Mouse (Mus musculus): ENCODE data around the gene Arcn1. TPM values are rescaled to one million over a fixed set of nuclear protein-coding genes. Genes with fewer than 3 reads are reported as not detected.

The Arcn1 gene
- polyA plus RNA-seq, 1 experiment from 2014 or later: 150 TPM

GRCm38 (mm10) chr9:44733671-44734523 lies 33.7 kb downstream of the Arcn1 start:
- Histone ChIP-seq H3K9me3 (ENCODE audit: control insufficient read depth, low read length) (no peaks in the 10 kb centered on the region), H3K4me2 (ENCODE audit: low read length) (peak overlapping the region; percentile 95), H3K9ac (replicated peaks; ENCODE audit: low read depth, low read length) (peak overlapping the region; percentile 69), H3K27me3 (replicated peaks; ENCODE audit: control insufficient read depth, insufficient read depth, low read length) (no peaks in the 10 kb centered on the region), H3K4me1 (replicated peaks; ENCODE audit: control insufficient read depth, insufficient read depth, low read length) (peaks cover 21% of the 10 kb centered on the region), H3K4me3 (replicated peaks; ENCODE audit: low read length) (peak overlapping the region; percentile 65), H3K27ac (ENCODE audit: low read length) (no peak overlapping the region), H3K36me3 (ENCODE audit: control insufficient read depth, insufficient read depth) (no peaks in the 10 kb centered on the region)
- under 1% methylated on average over 79 of the region's 79 CpGs for WGBS
- ATAC-seq: peak; percentile 52; the same call in 1 of the 2 replicates

- H3K27ac ChIP-seq (ENCODE audit: low read length): no peak overlapping the region
- no peaks in the 10 kb centered on the region for H3K9me3 ChIP-seq (ENCODE audit: control insufficient read depth, low read length)
Observed at GRCm38 (mm10) chr9:44732921-44733530, 34.6 kb downstream of the Arcn1 start.

GRCm38 (mm10) chr9:44732130-44732549 lies 35.5 kb downstream of the Arcn1 start:
- no peak for ATAC-seq
- Histone ChIP-seq H3K9ac (replicated peaks; ENCODE audit: low read depth, low read length) (no peak overlapping the region), H3K27me3 (replicated peaks; ENCODE audit: control insufficient read depth, insufficient read depth, low read length) (no peaks in the 10 kb centered on the region), H3K27ac (ENCODE audit: low read length) (no peak overlapping the region), H3K36me3 (ENCODE audit: control insufficient read depth, insufficient read depth) (no peaks in the 10 kb centered on the region), H3K9me3 (ENCODE audit: control insufficient read depth, low read length) (no peaks in the 10 kb centered on the region), H3K4me3 (replicated peaks; ENCODE audit: low read length) (no peak overlapping the region), H3K4me2 (ENCODE audit: low read length) (no peak overlapping the region), H3K4me1 (replicated peaks; ENCODE audit: control insufficient read depth, insufficient read depth, low read length) (peaks cover 21% of the 10 kb centered on the region)
- 72% methylated on average over 5 of the region's 5 CpGs for WGBS

More at GRCm38 (mm10) chr9:44732921-44733530, 34.6 kb downstream of the Arcn1 start:
- Histone ChIP-seq H3K36me3 (ENCODE audit: control insufficient read depth, insufficient read depth) (no peaks in the 10 kb centered on the region), H3K4me2 (ENCODE audit: low read length) (peak overlapping the region; percentile 95; the same call in 1 of the 2 replicates), H3K27me3 (replicated peaks; ENCODE audit: control insufficient read depth, insufficient read depth, low read length) (no peaks in the 10 kb centered on the region), H3K4me3 (replicated peaks; ENCODE audit: low read length) (no peak overlapping the region; the same call in 1 of the 2 replicates), H3K4me1 (replicated peaks; ENCODE audit: control insufficient read depth, insufficient read depth, low read length) (peaks cover 21% of the 10 kb centered on the region), H3K9ac (replicated peaks; ENCODE audit: low read depth, low read length) (no peak overlapping the region)
- ATAC-seq: no peak
- WGBS: 57% methylated on average over 12 of the region's 12 CpGs

GRCm38 (mm10) chr9:44727441-44727840 lies 40.2 kb downstream of the Arcn1 start:
- H3K4me1 ChIP-seq (replicated peaks; ENCODE audit: control insufficient read depth, insufficient read depth, low read length): peaks cover 26% of the 10 kb centered on the region
- no peak overlapping the region for H3K9ac ChIP-seq (replicated peaks; ENCODE audit: low read depth, low read length)
- no peaks in the 10 kb centered on the region for H3K36me3 ChIP-seq (ENCODE audit: control insufficient read depth, insufficient read depth)
- no peaks in the 10 kb centered on the region for H3K27me3 ChIP-seq (replicated peaks; ENCODE audit: control insufficient read depth, insufficient read depth, low read length)
- H3K9me3 ChIP-seq (ENCODE audit: control insufficient read depth, low read length): no peaks in the 10 kb centered on the region
- no peak for ATAC-seq
- H3K4me2 ChIP-seq (ENCODE audit: low read length): no peak overlapping the region
- H3K4me3 ChIP-seq (replicated peaks; ENCODE audit: low read length): no peak overlapping the region
- WGBS: 62% methylated on average over 5 of the region's 5 CpGs
- H3K27ac ChIP-seq (ENCODE audit: low read length): no peak overlapping the region

- peak; percentile 29; the same call in 1 of the 2 replicates for ATAC-seq
- no peak overlapping the region for H3K9ac ChIP-seq (replicated peaks; ENCODE audit: low read depth, low read length)
- H3K9me3 ChIP-seq (ENCODE audit: control insufficient read depth, low read length): no peaks in the 10 kb centered on the region
- no peak overlapping the region for H3K27ac ChIP-seq (ENCODE audit: low read length)
- WGBS: 33% methylated on average over 10 of the region's 10 CpGs
- H3K4me3 ChIP-seq (replicated peaks; ENCODE audit: low read length): no peak overlapping the region
- no peaks in the 10 kb centered on the region for H3K36me3 ChIP-seq (ENCODE audit: control insufficient read depth, insufficient read depth)
- H3K4me2 ChIP-seq (ENCODE audit: low read length): no peak overlapping the region
- no peaks in the 10 kb centered on the region for H3K27me3 ChIP-seq (replicated peaks; ENCODE audit: control insufficient read depth, insufficient read depth, low read length)
- H3K4me1 ChIP-seq (replicated peaks; ENCODE audit: control insufficient read depth, insufficient read depth, low read length): peaks cover 29% of the 10 kb centered on the region
Observed at GRCm38 (mm10) chr9:44726431-44727146, 41.1 kb downstream of the Arcn1 start.

GRCm38 (mm10) chr9:44724665-44725064 lies 43.0 kb downstream of the Arcn1 start:
- no peaks in the 10 kb centered on the region for H3K36me3 ChIP-seq (ENCODE audit: control insufficient read depth, insufficient read depth)
- ATAC-seq: no peak
- no peak overlapping the region for H3K4me3 ChIP-seq (replicated peaks; ENCODE audit: low read length)
- H3K4me1 ChIP-seq (replicated peaks; ENCODE audit: control insufficient read depth, insufficient read depth, low read length): peaks cover 43% of the 10 kb centered on the region
- no peaks in the 10 kb centered on the region for H3K9me3 ChIP-seq (ENCODE audit: control insufficient read depth, low read length)
- H3K27ac ChIP-seq (ENCODE audit: low read length): no peak overlapping the region
- H3K4me2 ChIP-seq (ENCODE audit: low read length): no peak overlapping the region
- H3K9ac ChIP-seq (replicated peaks; ENCODE audit: low read depth, low read length): no peak overlapping the region
- WGBS: 50% methylated on average over 2 of the region's 2 CpGs
- H3K27me3 ChIP-seq (replicated peaks; ENCODE audit: control insufficient read depth, insufficient read depth, low read length): no peaks in the 10 kb centered on the region

GRCm38 (mm10) chr9:44724223-44724622 lies 43.4 kb downstream of the Arcn1 start:
- Histone ChIP-seq H3K4me3 (replicated peaks; ENCODE audit: low read length) (no peak overlapping the region), H3K9ac (replicated peaks; ENCODE audit: low read depth, low read length) (no peak overlapping the region), H3K36me3 (ENCODE audit: control insufficient read depth, insufficient read depth) (no peaks in the 10 kb centered on the region), H3K9me3 (ENCODE audit: control insufficient read depth, low read length) (no peaks in the 10 kb centered on the region), H3K27ac (ENCODE audit: low read length) (peak overlapping the region; percentile 68; the same call in 1 of the 2 replicates), H3K4me2 (ENCODE audit: low read length) (no peak overlapping the region), H3K4me1 (replicated peaks; ENCODE audit: control insufficient read depth, insufficient read depth, low read length) (peaks cover 48% of the 10 kb centered on the region), H3K27me3 (replicated peaks; ENCODE audit: control insufficient read depth, insufficient read depth, low read length) (no peaks in the 10 kb centered on the region)
- 40% methylated on average over 6 of the region's 6 CpGs for WGBS
- ATAC-seq: no peak

- ATAC-seq: no peak
- no peak overlapping the region for H3K4me2 ChIP-seq (ENCODE audit: low read length)
- H3K4me1 ChIP-seq (replicated peaks; ENCODE audit: control insufficient read depth, insufficient read depth, low read length): peaks cover 51% of the 10 kb centered on the region
- H3K4me3 ChIP-seq (replicated peaks; ENCODE audit: low read length): no peak overlapping the region
- no peaks in the 10 kb centered on the region for H3K9me3 ChIP-seq (ENCODE audit: control insufficient read depth, low read length)
- H3K27me3 ChIP-seq (replicated peaks; ENCODE audit: control insufficient read depth, insufficient read depth, low read length): no peaks in the 10 kb centered on the region
- H3K36me3 ChIP-seq (ENCODE audit: control insufficient read depth, insufficient read depth): no peaks in the 10 kb centered on the region
- no peak overlapping the region for H3K9ac ChIP-seq (replicated peaks; ENCODE audit: low read depth, low read length)
- 53% methylated on average over 11 of the region's 11 CpGs for whole genome bisulfite sequencing
- H3K27ac ChIP-seq (ENCODE audit: low read length): peak overlapping the region; percentile 68
Observed at GRCm38 (mm10) chr9:44723521-44724041, 44.1 kb downstream of the Arcn1 start.

GRCm38 (mm10) chr9:44723008-44723407 lies 44.6 kb downstream of the Arcn1 start:
- no peak for ATAC-seq
- 61% methylated on average over 7 of the region's 7 CpGs for WGBS
- Histone ChIP-seq H3K9me3 (ENCODE audit: control insufficient read depth, low read length) (no peaks in the 10 kb centered on the region), H3K4me3 (replicated peaks; ENCODE audit: low read length) (no peak overlapping the region), H3K4me1 (replicated peaks; ENCODE audit: control insufficient read depth, insufficient read depth, low read length) (peaks cover 56% of the 10 kb centered on the region), H3K4me2 (ENCODE audit: low read length) (no peak overlapping the region), H3K36me3 (ENCODE audit: control insufficient read depth, insufficient read depth) (no peaks in the 10 kb centered on the region), H3K27ac (ENCODE audit: low read length) (peak overlapping the region; percentile 62), H3K27me3 (replicated peaks; ENCODE audit: control insufficient read depth, insufficient read depth, low read length) (no peaks in the 10 kb centered on the region), H3K9ac (replicated peaks; ENCODE audit: low read depth, low read length) (no peak overlapping the region)

All from forebrain, embryonic 16.5 days (tissue).